Mouse (Mus musculus) liver, adult 2 months (tissue): ENCODE results near the gene Lef1.

Source experiments
- CTCF ChIP-seq: fragments of 200-500 bp; IDR thresholded peaks from 2 replicates; pipeline ENCODE4 v1.5.1; 2011; ENCODE audit warnings: low read depth, low read length, control low read depth
- POLR2A ChIP-seq: fragments of 200-500 bp; IDR thresholded peaks from 2 replicates; pipeline ENCODE4 v1.6.1; 2011; ENCODE audit warnings: low read length, control low read depth; ENCODE audit not compliant: insufficient read depth; ENCODE audit errors: extremely low read depth

- TF ChIP-seq CTCF (no peak), POLR2A (no peak)
Observed at GRCm38 (mm10) chr3:131136455-131136854, 26.2 kb downstream of the Lef1 start.
